Mouse (Mus musculus) testis, adult 2 months (tissue): ENCODE measurements around the gene Cdkal1.

Source experiments
- CTCF ChIP-seq: fragments of 200-500 bp; IDR thresholded peaks from 2 replicates; pipeline ENCODE4 v1.5.1; 2012; ENCODE audit warnings: low read depth, mild to moderate bottlenecking, inconsistent platforms, low read length, moderate library complexity; ENCODE audit not compliant: control insufficient read depth, insufficient read depth, insufficient replicate concordance
- POLR2A ChIP-seq: fragments of 200-500 bp; IDR thresholded peaks from 2 replicates; pipeline ENCODE4 v1.6.1; 2012; ENCODE audit warnings: low read depth, mild to moderate bottlenecking, inconsistent platforms, low read length, moderate library complexity; ENCODE audit not compliant: control insufficient read depth

DNA sequence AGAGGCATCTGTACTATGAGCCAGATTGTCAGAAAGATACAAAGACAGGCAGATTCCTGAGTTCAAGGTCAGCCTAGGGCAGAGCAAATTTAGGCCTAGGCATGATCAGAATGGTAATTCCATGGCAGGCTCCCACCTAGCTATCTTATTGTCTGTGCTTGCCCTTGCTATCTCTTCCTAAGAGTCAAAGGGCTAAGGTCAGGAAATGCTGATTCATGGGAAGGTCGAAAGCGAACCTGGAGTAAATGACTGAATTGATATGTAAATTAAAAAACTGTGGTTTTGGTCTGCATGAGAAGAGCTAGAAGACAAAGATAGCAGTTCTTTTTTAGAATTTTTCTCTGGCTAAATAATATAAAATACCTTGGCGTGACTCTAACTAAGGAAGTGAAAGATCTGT, 262.4 kb downstream of the Cdkal1 start:
- TF ChIP-seq POLR2A (no peak), CTCF (no peak)
